Mouse (Mus musculus): ENCODE measurements around the gene Rad51b. TPM values are rescaled to one million over a fixed set of nuclear protein-coding genes. Genes with fewer than 3 reads are reported as not detected.
A peak's percentile ranks its signal among the peaks of the same experiment; 100 is the strongest.

The Rad51b gene
- polyA plus RNA-seq, 1 experiment from 2014 or later, result 6.3 TPM

DNA sequence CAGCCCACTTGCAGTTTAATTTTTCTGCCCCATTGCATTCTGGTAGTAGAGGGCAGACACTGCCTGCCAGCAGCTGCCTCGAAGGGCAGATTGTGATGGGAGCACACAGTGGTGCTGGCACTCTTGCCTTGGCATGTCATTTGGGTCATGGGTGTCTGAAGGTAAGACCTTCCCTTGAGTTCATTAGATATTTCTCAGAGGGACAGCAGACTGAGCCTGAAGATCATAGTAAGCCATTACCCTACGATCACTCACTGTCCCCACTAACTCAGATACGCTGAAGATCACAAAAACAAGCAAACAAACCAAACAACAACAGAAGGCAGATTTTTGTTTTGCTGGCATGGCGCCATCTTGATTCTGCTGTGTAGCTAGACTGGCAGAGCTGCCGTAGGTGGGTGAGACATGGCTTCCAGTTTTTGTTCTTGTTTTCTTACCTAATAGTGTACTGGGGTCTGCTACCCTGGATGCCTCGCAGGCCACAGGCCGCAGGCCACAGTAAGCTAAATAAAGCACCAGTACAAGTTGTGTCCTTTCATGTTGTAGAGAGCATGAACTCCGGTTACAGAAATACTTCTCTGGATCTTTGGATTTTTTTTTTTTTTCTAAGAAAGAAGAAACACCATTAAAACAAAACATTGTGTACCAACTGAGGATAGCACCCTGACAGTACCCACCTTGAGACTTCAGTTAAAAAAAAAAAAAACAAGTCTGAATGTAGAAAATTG, 316.1 kb downstream of the Rad51b start:
- H3K4me2 ChIP-seq (ENCODE audit: low read depth, severe bottlenecking), result no peak overlapping the region
- H3K4me3 ChIP-seq (ENCODE audit: low read depth, low read length), result no peak overlapping the region
- 93% methylated on average over 8 of the region's 8 CpGs for WGBS
- 0 out of 2 replicates have a peak overlapping the region, but pooled peaks have one; percentile 56 for H3K27ac ChIP-seq (replicated peaks; ENCODE audit: low read depth, low read length)
- H3K36me3 ChIP-seq (ENCODE audit: control insufficient read depth, insufficient read depth, low read length), result no peaks in the 10 kb centered on the region
- no peak overlapping the region for H3K9ac ChIP-seq (ENCODE audit: low read length)
- H3K9me3 ChIP-seq (ENCODE audit: control insufficient read depth, low read length), result no peaks in the 10 kb centered on the region
- peaks cover 25% of the 10 kb centered on the region for H3K4me1 ChIP-seq (ENCODE audit: control insufficient read depth, insufficient read depth, low read length)
- DNase-seq (ENCODE audit: low spot score), result no peak
- no peaks in the 10 kb centered on the region for H3K27me3 ChIP-seq (ENCODE audit: control insufficient read depth, insufficient read depth, low read length)
- ATAC-seq (ENCODE audit: insufficient number of reproducible peaks, low FRiP score, low TSS enrichment, low read depth), result no peak

- H3K9me3 ChIP-seq (ENCODE audit: control insufficient read depth, low read length), result no peaks in the 10 kb centered on the region
- H3K27me3 ChIP-seq (ENCODE audit: control insufficient read depth, insufficient read depth, low read length), result no peaks in the 10 kb centered on the region
- H3K9ac ChIP-seq (ENCODE audit: low read length), result no peak overlapping the region
- no peaks in the 10 kb centered on the region for H3K36me3 ChIP-seq (ENCODE audit: control insufficient read depth, insufficient read depth, low read length)
- WGBS, result 60% methylated on average over 9 of the region's 9 CpGs
- no peak overlapping the region for H3K4me3 ChIP-seq (ENCODE audit: low read depth, low read length)
- H3K4me2 ChIP-seq (ENCODE audit: low read depth, severe bottlenecking), result no peak overlapping the region
- 0 out of 2 replicates have a peak, but pooled peaks have one; percentile 14 for ATAC-seq (ENCODE audit: insufficient number of reproducible peaks, low FRiP score, low TSS enrichment, low read depth)
- DNase-seq (ENCODE audit: low spot score), result no peak
- H3K27ac ChIP-seq (replicated peaks; ENCODE audit: low read depth, low read length), result peak overlapping the region; percentile 73
- peaks cover 20% of the 10 kb centered on the region for H3K4me1 ChIP-seq (ENCODE audit: control insufficient read depth, insufficient read depth, low read length)
These were observed 316.9 kb downstream of the Rad51b start for GRCm38 (mm10) chr12:79613846-79614582.

DNA sequence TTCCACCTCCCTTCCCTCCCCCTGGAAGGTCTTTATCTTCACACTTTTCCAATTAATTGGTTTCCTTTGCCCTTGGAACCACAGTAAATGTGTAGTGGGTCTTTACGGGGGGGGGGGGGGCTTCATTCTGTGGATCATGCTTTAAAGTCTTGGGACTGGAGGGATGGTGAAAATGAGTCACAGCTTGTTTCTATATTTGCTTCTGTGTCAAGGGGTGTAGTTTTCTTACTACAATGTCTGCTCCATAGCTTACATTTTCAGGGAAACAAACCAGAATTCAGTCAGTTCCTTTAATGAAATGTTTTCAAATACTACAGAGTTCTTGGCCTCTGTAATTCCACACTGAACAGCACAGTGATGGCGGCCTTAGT, 317.5 kb downstream of the Rad51b start:
- WGBS, result 60% methylated on average over 2 of the region's 2 CpGs
- no peak for ATAC-seq (ENCODE audit: insufficient number of reproducible peaks, low FRiP score, low TSS enrichment, low read depth)
- H3K4me1 ChIP-seq (ENCODE audit: control insufficient read depth, insufficient read depth, low read length), result peaks cover 20% of the 10 kb centered on the region

DNA sequence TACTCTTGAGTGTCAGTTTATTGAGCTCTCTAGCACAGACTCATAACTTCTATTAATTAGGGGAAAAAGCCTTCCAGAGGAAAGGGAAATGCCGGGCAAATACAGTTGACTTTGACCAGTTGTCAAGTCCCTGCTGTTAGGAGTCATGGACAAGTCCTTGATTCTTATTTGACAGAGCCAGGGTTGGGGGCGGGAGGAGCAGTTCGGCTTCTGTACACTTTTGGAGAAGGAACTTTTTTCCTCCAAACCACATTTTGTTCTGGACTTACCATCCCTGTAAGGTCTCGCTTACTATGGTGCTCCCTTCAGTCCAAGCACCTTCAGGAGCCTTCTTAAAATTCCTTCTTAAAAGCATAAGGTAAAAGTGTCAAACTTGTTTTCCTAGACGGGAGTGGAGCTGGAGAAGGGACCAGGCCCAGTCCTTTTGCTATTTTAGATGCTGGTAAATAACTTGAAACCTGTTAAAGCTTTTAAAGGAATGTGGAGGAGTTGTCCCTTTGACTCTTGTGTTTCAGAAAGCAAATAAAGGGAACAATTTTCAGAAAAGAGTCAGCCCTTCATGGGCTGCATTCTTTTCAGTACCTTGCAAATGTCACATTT, 318.7 kb downstream of the Rad51b start:
- no peak overlapping the region for H3K27ac ChIP-seq (replicated peaks; ENCODE audit: low read depth, low read length)
- no peak overlapping the region for H3K4me3 ChIP-seq (ENCODE audit: low read depth, low read length)
- WGBS, result 60% methylated on average over 5 of the region's 5 CpGs
- no peak for DNase-seq (ENCODE audit: low spot score)
- H3K27me3 ChIP-seq (ENCODE audit: control insufficient read depth, insufficient read depth, low read length), result no peaks in the 10 kb centered on the region
- no peak overlapping the region for H3K4me2 ChIP-seq (ENCODE audit: low read depth, severe bottlenecking)
- no peaks in the 10 kb centered on the region for H3K36me3 ChIP-seq (ENCODE audit: control insufficient read depth, insufficient read depth, low read length)
- no peaks in the 10 kb centered on the region for H3K9me3 ChIP-seq (ENCODE audit: control insufficient read depth, low read length)
- H3K9ac ChIP-seq (ENCODE audit: low read length), result no peak overlapping the region
- no peak for ATAC-seq (ENCODE audit: insufficient number of reproducible peaks, low FRiP score, low TSS enrichment, low read depth)
- H3K4me1 ChIP-seq (ENCODE audit: control insufficient read depth, insufficient read depth, low read length), result peaks cover 18% of the 10 kb centered on the region

More for the DNA sequence above, 317.5 kb downstream of the Rad51b start:
- Histone ChIP-seq H3K4me2 (ENCODE audit: low read depth, severe bottlenecking) (no peak overlapping the region), H3K27ac (replicated peaks; ENCODE audit: low read depth, low read length) (peak overlapping the region; percentile 73), H3K36me3 (ENCODE audit: control insufficient read depth, insufficient read depth, low read length) (no peaks in the 10 kb centered on the region), H3K27me3 (ENCODE audit: control insufficient read depth, insufficient read depth, low read length) (no peaks in the 10 kb centered on the region), H3K4me3 (ENCODE audit: low read depth, low read length) (no peak overlapping the region), H3K9me3 (ENCODE audit: control insufficient read depth, low read length) (no peaks in the 10 kb centered on the region), H3K9ac (ENCODE audit: low read length) (no peak overlapping the region)
- no peak for DNase-seq (ENCODE audit: low spot score)

DNA sequence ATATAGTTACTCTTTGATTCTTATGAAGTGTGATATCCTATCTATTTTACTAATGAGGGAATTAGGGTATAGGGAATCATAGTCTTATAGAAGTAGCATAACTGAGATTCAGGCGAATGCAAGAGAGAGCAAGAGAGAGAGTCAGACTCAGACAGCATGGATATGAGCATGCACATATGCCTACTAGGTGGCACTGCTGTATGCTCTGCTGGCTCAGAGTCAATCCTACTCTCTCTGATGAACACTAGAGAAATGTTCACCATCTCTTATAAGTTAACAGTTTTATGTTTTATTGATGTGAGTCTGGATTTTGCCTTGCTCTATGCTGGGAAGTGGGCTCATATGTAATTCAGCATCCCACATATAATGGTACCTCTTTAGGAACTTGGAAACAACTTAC, 321.9 kb downstream of the Rad51b start:
- Histone ChIP-seq H3K9me3 (ENCODE audit: control insufficient read depth, low read length) (no peaks in the 10 kb centered on the region), H3K4me1 (ENCODE audit: control insufficient read depth, insufficient read depth, low read length) (peaks cover 13% of the 10 kb centered on the region), H3K36me3 (ENCODE audit: control insufficient read depth, insufficient read depth, low read length) (no peaks in the 10 kb centered on the region), H3K4me3 (ENCODE audit: low read depth, low read length) (no peak overlapping the region), H3K9ac (ENCODE audit: low read length) (no peak overlapping the region), H3K27me3 (ENCODE audit: control insufficient read depth, insufficient read depth, low read length) (no peaks in the 10 kb centered on the region), H3K27ac (replicated peaks; ENCODE audit: low read depth, low read length) (no peak overlapping the region), H3K4me2 (ENCODE audit: low read depth, severe bottlenecking) (no peak overlapping the region)
- no peak for ATAC-seq (ENCODE audit: insufficient number of reproducible peaks, low FRiP score, low TSS enrichment, low read depth)
- 97% methylated on average over 1 of the region's 1 CpGs for WGBS
- no peak for DNase-seq (ENCODE audit: low spot score)

- Histone ChIP-seq H3K9ac (ENCODE audit: low read length) (no peak overlapping the region), H3K27ac (replicated peaks; ENCODE audit: low read depth, low read length) (no peak overlapping the region), H3K4me1 (ENCODE audit: control insufficient read depth, insufficient read depth, low read length) (peaks cover 5% of the 10 kb centered on the region), H3K27me3 (ENCODE audit: control insufficient read depth, insufficient read depth, low read length) (no peaks in the 10 kb centered on the region), H3K4me2 (ENCODE audit: low read depth, severe bottlenecking) (no peak overlapping the region), H3K36me3 (ENCODE audit: control insufficient read depth, insufficient read depth, low read length) (no peaks in the 10 kb centered on the region), H3K9me3 (ENCODE audit: control insufficient read depth, low read length) (no peaks in the 10 kb centered on the region), H3K4me3 (ENCODE audit: low read depth, low read length) (no peak overlapping the region)
- DNase-seq (ENCODE audit: low spot score) (no peak), ATAC-seq (ENCODE audit: insufficient number of reproducible peaks, low FRiP score, low TSS enrichment, low read depth) (no peak)
- WGBS, result 80% methylated on average over 5 of the region's 5 CpGs
These were observed 323.6 kb downstream of the Rad51b start for GRCm38 (mm10) chr12:79620693-79621092.

- Histone ChIP-seq H3K4me2 (ENCODE audit: low read depth, severe bottlenecking) (no peak overlapping the region), H3K9me3 (ENCODE audit: control insufficient read depth, low read length) (no peaks in the 10 kb centered on the region), H3K27me3 (ENCODE audit: control insufficient read depth, insufficient read depth, low read length) (no peaks in the 10 kb centered on the region), H3K36me3 (ENCODE audit: control insufficient read depth, insufficient read depth, low read length) (no peaks in the 10 kb centered on the region), H3K4me3 (ENCODE audit: low read depth, low read length) (no peak overlapping the region), H3K4me1 (ENCODE audit: control insufficient read depth, insufficient read depth, low read length) (no peaks in the 10 kb centered on the region), H3K9ac (ENCODE audit: low read length) (no peak overlapping the region), H3K27ac (replicated peaks; ENCODE audit: low read depth, low read length) (no peak overlapping the region)
- DNase-seq (ENCODE audit: low spot score) (no peak), ATAC-seq (ENCODE audit: insufficient number of reproducible peaks, low FRiP score, low TSS enrichment, low read depth) (no peak)
- 76% methylated on average over 1 of the region's 1 CpGs for WGBS
These were observed 326.2 kb downstream of the Rad51b start for GRCm38 (mm10) chr12:79623308-79623707.

DNA sequence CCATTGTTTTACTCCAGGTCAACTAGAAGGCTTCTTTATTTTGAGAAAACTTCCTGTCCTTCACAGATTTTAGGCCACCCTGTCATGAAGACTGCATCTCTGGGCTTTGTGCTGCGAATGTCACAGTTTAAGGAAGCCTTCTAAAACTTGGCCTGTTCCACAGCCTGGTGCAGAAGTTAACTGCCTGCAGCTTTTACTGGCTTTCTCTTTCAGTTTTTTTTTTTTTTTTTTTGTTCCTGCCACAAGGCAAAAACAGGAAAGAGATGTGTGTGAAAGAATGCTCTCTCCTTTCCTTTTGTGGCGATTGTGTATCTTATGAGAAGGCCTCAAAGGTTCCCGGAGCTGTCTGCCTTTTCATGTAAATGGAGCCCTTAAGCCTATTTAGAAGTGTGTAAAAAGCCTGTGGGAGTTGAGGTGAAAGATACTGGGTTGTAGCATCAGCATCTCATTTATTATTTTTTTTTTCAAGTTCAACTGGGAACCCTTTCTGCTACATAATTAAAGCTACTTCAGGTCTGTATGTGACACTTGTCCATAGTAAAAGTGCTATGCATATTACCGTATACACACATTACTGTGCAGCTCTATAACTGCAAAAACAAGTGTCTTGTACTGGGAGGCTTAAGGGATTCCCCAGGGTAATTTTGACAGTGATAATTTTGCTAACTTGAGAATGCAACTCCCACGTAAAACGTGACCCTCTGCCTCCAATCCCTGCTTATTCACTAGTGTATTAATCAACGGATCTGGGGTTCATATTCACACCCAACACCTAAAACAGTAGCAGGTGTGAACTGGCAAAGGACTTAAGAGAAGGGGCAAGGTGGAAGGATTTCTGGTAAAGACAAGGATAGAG, 328.8 kb downstream of the Rad51b start:
- H3K9me3 ChIP-seq (ENCODE audit: control insufficient read depth, low read length), result no peaks in the 10 kb centered on the region
- H3K9ac ChIP-seq (ENCODE audit: low read length), result no peak overlapping the region
- no peak for DNase-seq (ENCODE audit: low spot score)
- H3K27me3 ChIP-seq (ENCODE audit: control insufficient read depth, insufficient read depth, low read length), result no peaks in the 10 kb centered on the region
- no peak for ATAC-seq (ENCODE audit: insufficient number of reproducible peaks, low FRiP score, low TSS enrichment, low read depth)
- 0 out of 2 replicates have a peak, but pooled peaks cover 2% of the 10 kb centered on the region for H3K4me1 ChIP-seq (ENCODE audit: control insufficient read depth, insufficient read depth, low read length)
- H3K36me3 ChIP-seq (ENCODE audit: control insufficient read depth, insufficient read depth, low read length), result no peaks in the 10 kb centered on the region
- H3K27ac ChIP-seq (replicated peaks; ENCODE audit: low read depth, low read length), result no peak overlapping the region
- H3K4me2 ChIP-seq (ENCODE audit: low read depth, severe bottlenecking), result no peak overlapping the region
- 47% methylated on average over 7 of the region's 7 CpGs for WGBS
- no peak overlapping the region for H3K4me3 ChIP-seq (ENCODE audit: low read depth, low read length)
